Mouse (Mus musculus) forebrain, embryonic 10.5 days (tissue): ENCODE results near the gene Sclt1. TPM values are rescaled to one million over a fixed set of nuclear protein-coding genes. Genes with fewer than 3 reads are reported as not detected.
"Not testable (repeated sequence)": the region's sequence is repeated elsewhere in the genome, so short reads cannot be mapped to it uniquely, and the experiment has no call there.

Source experiments
- DNase-seq: peaks from one replicate; pipeline ENCODE4 v3.0.0-alpha.2; 2017; ENCODE audit warnings: low spot score; ENCODE audit errors: extremely low spot score
- H3K27ac ChIP-seq: fragments of 300-500 bp; sonication (generic); 2 replicates; pipeline ENCODE4 v1.5.1; 2016; ENCODE audit warnings: mild to moderate bottlenecking
- H3K27me3 ChIP-seq: fragments of 300-500 bp; sonication (generic); 2 replicates; pipeline ENCODE4 v1.6.1; 2016; ENCODE audit warnings: mild to moderate bottlenecking; ENCODE audit not compliant: poor library complexity, severe bottlenecking
- H3K36me3 ChIP-seq: fragments of 300-500 bp; sonication (generic); replicated peaks from 2 replicates; pipeline ENCODE4 v1.6.1; 2016; ENCODE audit warnings: mild to moderate bottlenecking, moderate library complexity
- H3K4me1 ChIP-seq: fragments of 300-500 bp; sonication (generic); 2 replicates; pipeline ENCODE4 v1.6.1; 2016
- H3K4me3 ChIP-seq: fragments of 300-500 bp; sonication (generic); 2 replicates; pipeline ENCODE4 v1.5.1; 2016; ENCODE audit warnings: mild to moderate bottlenecking, moderate library complexity
- H3K9me3 ChIP-seq: fragments of 300-500 bp; sonication (generic); 2 replicates; pipeline ENCODE4 v1.6.1; 2016; ENCODE audit warnings: mild to moderate bottlenecking, moderate library complexity
- WGBS: fragments of 180-500 bp; shearing (Covaris S2); methylation state at CpG from one replicate; pipeline ENCODE4 v1.1.7; 2016; 5-methylcytosine and 5-hydroxymethylcytosine counted together
- polyA plus RNA-seq: library from polyadenylated mRNA; unstranded; fragments of >200 nt; fragmentation: Nextera tagmentation; extraction: Ambion mirVana; gene quantifications from 2 replicates; pipeline ENCODE4 v1.2.1, GENCODE M21; 2016

Gene Sclt1
- polyA plus RNA-seq: 21.7 and 23.3 TPM in 2 replicates

- H3K36me3 ChIP-seq: peaks cover 9% of the 10 kb centered on the region
- under 1% methylated on average over 66 of the region's 66 CpGs for WGBS
- H3K27me3 ChIP-seq: no peaks in the 10 kb centered on the region
- DNase-seq: peak; percentile 96
- H3K4me1 ChIP-seq: peaks cover 22% of the 10 kb centered on the region
- H3K27ac ChIP-seq: peak within 1 kb of the TSS; percentile 97
- peak within 1 kb of the TSS; percentile 72 for H3K4me3 ChIP-seq
- H3K9me3 ChIP-seq: no peaks in the 10 kb centered on the region
Measured at GRCm38 (mm10) chr3:41742278-41742934, at the start of gene Sclt1, which contains the start of gene D3Ertd751e. Gene Sclt1, minus strand, starts transcription at chr3:41742514. Gene D3Ertd751e, plus strand, starts transcription at chr3:41742611.

GRCm38 (mm10) chr3:41762091-41762490 lies 19.8 kb upstream of the Sclt1 start:
- no peak for DNase-seq
- Histone ChIP-seq H3K36me3 (peaks cover under 1% of the 10 kb centered on the region; the same call in 1 of the 2 replicates), H3K4me3 (no peak overlapping the region), H3K9me3 (no peaks in the 10 kb centered on the region), H3K27ac (no peak overlapping the region), H3K4me1 (no peaks in the 10 kb centered on the region), H3K27me3 (no peaks in the 10 kb centered on the region)
- WGBS: 91% methylated on average over 3 of the region's 3 CpGs

- WGBS: 86% methylated on average over 2 of the region's 2 CpGs
- Histone ChIP-seq H3K9me3 (no peaks in the 10 kb centered on the region), H3K27ac (no peak overlapping the region), H3K36me3 (peaks cover 6% of the 10 kb centered on the region; the same call in 1 of the 2 replicates), H3K4me1 (no peaks in the 10 kb centered on the region), H3K4me3 (no peak overlapping the region), H3K27me3 (no peaks in the 10 kb centered on the region)
- no peak for DNase-seq
Measured at GRCm38 (mm10) chr3:41754556-41754955, 12.2 kb upstream of the Sclt1 start.

- no peaks in the 10 kb centered on the region for H3K9me3 ChIP-seq
- peaks cover 22% of the 10 kb centered on the region for H3K4me1 ChIP-seq
Measured at GRCm38 (mm10) chr3:41743436-41743835, 1.1 kb upstream of the Sclt1 start.

DNA sequence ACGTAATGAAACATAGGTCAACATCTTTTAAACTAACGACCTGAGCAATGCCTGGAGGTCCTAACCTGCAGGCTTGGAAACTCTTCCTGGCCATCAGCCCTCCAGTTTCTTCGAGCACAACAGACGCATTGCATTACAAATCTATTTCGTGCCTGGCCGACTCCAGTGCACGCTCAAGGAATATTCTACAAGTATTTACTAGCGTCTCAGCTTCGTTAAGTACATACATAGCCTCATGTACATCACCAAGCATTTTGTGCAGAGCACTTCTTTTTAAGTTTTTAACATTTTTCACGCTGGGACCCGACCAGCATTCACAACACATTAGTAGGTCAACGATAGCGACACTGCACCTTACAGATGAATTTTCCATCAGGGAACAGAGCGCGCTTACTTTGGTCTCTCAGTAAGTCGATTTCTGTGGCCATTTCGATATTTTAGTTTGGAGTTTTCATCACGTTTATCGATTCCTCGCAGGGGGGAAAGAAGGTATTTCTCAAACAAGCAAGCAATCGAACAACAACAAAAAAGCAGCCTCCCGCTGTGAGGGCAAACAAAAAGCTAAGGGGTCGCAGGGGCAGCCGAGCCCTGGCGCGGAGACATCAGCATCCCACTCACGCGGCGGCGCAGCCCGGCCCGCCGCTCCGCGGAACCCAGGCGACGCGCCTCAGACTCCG lies 575 bp downstream of the Sclt1 start:
- Histone ChIP-seq H3K4me1 (peaks cover 22% of the 10 kb centered on the region), H3K27ac (peak overlapping the region; percentile 97), H3K9me3 (no peaks in the 10 kb centered on the region), H3K36me3 (peaks cover 9% of the 10 kb centered on the region), H3K27me3 (no peaks in the 10 kb centered on the region), H3K4me3 (peak overlapping the region; percentile 72)
- under 1% methylated on average over 39 of the region's 39 CpGs for WGBS
- peak; percentile 24 for DNase-seq

More at GRCm38 (mm10) chr3:41743436-41743835, 1.1 kb upstream of the Sclt1 start:
- Histone ChIP-seq H3K36me3 (peaks cover 6% of the 10 kb centered on the region; the same call in 1 of the 2 replicates), H3K27ac (no peak overlapping the region), H3K27me3 (no peaks in the 10 kb centered on the region), H3K4me3 (peak overlapping the region; percentile 72)
- WGBS: 53% methylated on average over 6 of the region's 6 CpGs
- DNase-seq: no peak

GRCm38 (mm10) chr3:41695681-41696080 lies 46.6 kb downstream of the Sclt1 start:
- WGBS: 83% methylated on average over 1 of the region's 1 CpGs
- Histone ChIP-seq H3K36me3 (peaks cover 44% of the 10 kb centered on the region), H3K27me3 (no peaks in the 10 kb centered on the region), H3K27ac (no peak overlapping the region), H3K4me3 (no peak overlapping the region), H3K4me1 (no peaks in the 10 kb centered on the region), H3K9me3 (peaks cover 6% of the 10 kb centered on the region; the same call in 1 of the 2 replicates)
- no peak for DNase-seq

DNA sequence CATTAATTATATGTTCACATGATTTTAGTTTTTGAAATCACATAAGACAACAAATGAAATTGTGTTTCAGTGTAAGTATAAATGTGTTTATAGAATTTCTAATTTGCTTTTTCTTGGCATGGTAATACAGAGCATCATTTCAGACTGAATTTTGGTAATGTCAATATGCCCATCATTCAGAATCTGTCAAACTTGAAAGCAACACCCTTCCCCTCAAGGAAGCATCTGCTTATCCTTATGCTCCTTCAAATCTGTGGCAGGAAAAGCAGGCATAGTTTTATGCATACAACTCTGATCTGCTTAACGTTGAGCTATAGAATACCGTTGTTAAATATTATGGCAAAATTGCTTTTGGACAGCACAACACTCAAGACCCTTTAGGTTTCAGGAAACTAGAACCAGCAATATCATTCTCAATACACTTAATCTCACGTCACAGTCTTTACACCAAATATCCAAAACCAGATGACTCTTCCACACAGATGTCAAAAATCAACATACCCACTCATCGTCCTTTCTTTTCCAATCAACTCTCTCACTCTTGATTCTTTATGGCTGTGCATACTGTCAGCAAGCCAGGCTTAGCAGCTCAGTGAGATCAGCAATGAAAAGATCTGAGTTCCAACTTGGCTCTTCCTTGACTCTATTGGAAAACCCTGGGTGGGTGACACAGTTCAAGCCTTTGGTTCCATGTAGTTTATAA lies 49.7 kb downstream of the Sclt1 start:
- Histone ChIP-seq H3K4me1 (no peaks in the 10 kb centered on the region), H3K9me3 (peaks cover 6% of the 10 kb centered on the region; the same call in 1 of the 2 replicates), H3K36me3 (peaks cover 21% of the 10 kb centered on the region), H3K4me3 (no peak overlapping the region), H3K27me3 (no peaks in the 10 kb centered on the region), H3K27ac (no peak overlapping the region)
- DNase-seq: no peak
- WGBS: 93% methylated on average over 4 of the region's 4 CpGs

GRCm38 (mm10) chr3:41690114-41690640 lies 52.1 kb downstream of the Sclt1 start:
- H3K4me1 ChIP-seq: not testable (repeated sequence)
- 93% methylated on average over 13 of the region's 13 CpGs for WGBS

DNA sequence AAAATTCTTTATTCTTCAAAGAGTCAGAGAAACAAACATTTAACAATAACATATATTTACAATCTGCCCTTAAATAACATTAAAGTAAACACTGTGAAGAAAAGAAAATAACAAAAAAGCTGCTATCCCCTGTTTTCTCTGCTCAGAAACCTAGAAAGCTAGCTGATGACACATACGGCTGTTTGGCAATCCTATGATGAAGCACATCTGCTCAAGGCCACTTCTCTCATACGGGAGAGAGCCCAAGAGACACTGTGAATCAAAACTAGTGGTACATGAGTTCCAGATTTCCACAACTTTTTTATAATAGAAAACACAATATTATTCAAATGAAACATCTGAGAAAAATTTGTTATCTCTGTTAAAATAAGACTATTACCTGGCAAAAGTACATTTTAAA lies 55.9 kb downstream of the Sclt1 start:
- Histone ChIP-seq H3K36me3 (peaks cover 16% of the 10 kb centered on the region), H3K27ac (no peak overlapping the region), H3K4me1 (no peaks in the 10 kb centered on the region), H3K4me3 (no peak overlapping the region), H3K9me3 (no peaks in the 10 kb centered on the region), H3K27me3 (no peaks in the 10 kb centered on the region)
- WGBS: 94% methylated on average over 2 of the region's 2 CpGs
- no peak for DNase-seq

More at GRCm38 (mm10) chr3:41690114-41690640, 52.1 kb downstream of the Sclt1 start:
- not testable (repeated sequence) for H3K27ac ChIP-seq, DNase-seq, H3K9me3 ChIP-seq, H3K4me3 ChIP-seq, H3K27me3 ChIP-seq
- H3K36me3 ChIP-seq: peaks cover 18% of the 10 kb centered on the region

GRCm38 (mm10) chr3:41682084-41682483 lies 60.2 kb downstream of the Sclt1 start:
- no peaks in the 10 kb centered on the region for H3K4me1 ChIP-seq
- no peak overlapping the region for H3K4me3 ChIP-seq
- H3K27me3 ChIP-seq: no peaks in the 10 kb centered on the region
- WGBS: 92% methylated on average over 4 of the region's 4 CpGs
- H3K36me3 ChIP-seq: peaks cover 24% of the 10 kb centered on the region
- DNase-seq: no peak
- no peaks in the 10 kb centered on the region for H3K9me3 ChIP-seq
- H3K27ac ChIP-seq: no peak overlapping the region

DNA sequence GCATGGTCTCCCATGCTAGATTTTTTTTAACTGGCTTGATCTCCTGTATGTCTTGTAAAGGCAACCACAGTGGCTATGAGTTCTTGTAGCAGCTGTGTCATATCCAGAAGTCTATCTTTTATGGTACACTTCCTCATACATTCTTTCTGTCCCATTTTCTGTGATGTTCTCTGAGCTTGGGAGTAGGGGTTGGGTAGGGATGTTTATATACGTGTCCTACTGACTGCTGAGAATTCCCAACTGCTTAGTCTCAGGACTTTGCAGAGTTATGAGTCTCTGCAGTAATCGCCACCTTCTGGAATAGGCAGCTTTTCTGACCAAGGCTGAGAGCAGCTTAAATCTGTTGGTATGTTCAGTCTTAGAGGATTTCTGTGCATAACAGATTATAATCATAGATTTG lies 65.7 kb downstream of the Sclt1 start:
- Histone ChIP-seq H3K27ac (no peak overlapping the region), H3K27me3 (no peaks in the 10 kb centered on the region), H3K36me3 (peaks cover 42% of the 10 kb centered on the region), H3K9me3 (no peaks in the 10 kb centered on the region), H3K4me1 (no peaks in the 10 kb centered on the region), H3K4me3 (no peak overlapping the region)
- no peak for DNase-seq
- WGBS: 91% methylated on average over 2 of the region's 2 CpGs

DNA sequence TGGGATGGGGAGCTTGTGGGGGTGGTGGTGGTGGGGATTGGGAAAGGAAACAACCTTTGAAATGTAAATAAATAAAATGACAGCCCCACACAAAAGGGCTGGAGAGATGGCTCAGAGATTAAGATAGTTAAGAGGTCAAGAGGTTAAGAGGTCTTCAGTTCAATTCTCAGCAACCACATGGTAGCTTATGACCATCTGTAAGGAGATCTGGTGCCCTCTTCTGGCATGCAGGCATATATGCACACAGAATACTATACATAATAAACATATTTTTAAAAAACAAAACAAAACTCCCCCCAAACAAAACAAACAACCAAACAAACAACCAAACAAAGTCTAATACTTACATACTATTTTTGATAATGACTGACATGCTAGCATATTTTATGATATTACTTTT lies 67.5 kb downstream of the Sclt1 start:
- no peak for DNase-seq

More for the DNA sequence above, 67.5 kb downstream of the Sclt1 start:
- Histone ChIP-seq H3K36me3 (peaks cover 51% of the 10 kb centered on the region), H3K9me3 (no peaks in the 10 kb centered on the region), H3K27me3 (no peaks in the 10 kb centered on the region), H3K4me3 (no peak overlapping the region), H3K27ac (no peak overlapping the region), H3K4me1 (no peaks in the 10 kb centered on the region)
